16 mouse cellular contexts compared by ENCODE assay signal in the genomic region with DNA sequence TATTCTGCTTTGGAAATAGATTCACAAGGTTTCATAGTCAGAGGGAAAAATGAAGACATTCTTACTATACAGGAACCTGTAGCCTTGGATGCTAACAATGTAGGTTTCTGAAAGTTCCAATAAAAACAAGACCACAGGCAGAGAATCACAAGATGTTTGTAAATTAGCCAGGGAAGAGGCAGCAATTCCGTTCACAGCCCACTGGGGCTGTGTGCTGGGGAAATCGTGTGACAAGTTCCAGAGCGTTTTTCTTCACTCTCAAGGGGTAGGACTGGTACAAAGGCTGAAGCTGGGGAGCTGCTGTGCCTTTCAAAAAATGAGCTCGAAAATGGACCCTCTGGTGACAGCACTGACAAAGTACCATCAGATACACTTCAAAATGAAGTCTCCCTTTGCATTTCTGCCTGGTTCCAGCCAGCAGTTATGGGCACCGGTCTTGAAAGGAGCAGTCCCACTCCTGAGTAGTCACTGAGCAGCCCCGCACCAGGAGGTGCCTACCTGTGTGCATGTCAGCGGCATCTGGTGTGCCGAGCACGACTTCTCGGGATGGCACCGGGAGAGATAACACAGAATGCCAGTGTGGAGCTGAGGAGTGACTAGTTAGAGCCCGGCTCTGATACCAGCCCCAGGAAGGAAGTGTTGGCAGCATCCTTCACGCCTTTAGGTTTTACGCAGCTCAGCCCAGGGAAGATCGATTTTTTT.
DNase-seq lines count a peak whose midpoint lies in the region; ATAC-seq and TF ChIP-seq lines count a peak whose summit lies in the region.
"Had no signal": no experiment of that assay in that cellular context is flagged by ENCODE, and none has a peak within 500 bp of the region (broad histone marks: within the 10 kb centered on the region; RNA-seq: fewer than 3 reads in every experiment).

No protein-coding gene starts in this region.

- H3K4me2 ChIP-seq in forebrain, embryonic 13.5 days, result no peak overlapping the region
- peak overlapping the region; percentile 10; the same call in 1 of the 2 replicates for H3K4me2 ChIP-seq in midbrain, embryonic 15.5 days
- H3K4me2 ChIP-seq: liver, embryonic 15.5 days; stomach, embryonic 15.5 days had no signal

- no peak overlapping the region for H3K27ac ChIP-seq in heart, embryonic 10.5 days
- peak overlapping the region; percentile 83 for H3K27ac ChIP-seq in layer of hippocampus, adult 2 months
- 0 out of 2 replicates have a peak overlapping the region, but pooled peaks have one; percentile 44 for H3K27ac ChIP-seq in forebrain, embryonic 13.5 days
- H3K27ac ChIP-seq in midbrain, embryonic 15.5 days, result peak overlapping the region; percentile 48
- H3K27ac ChIP-seq: liver, embryonic 15.5 days; stomach, embryonic 15.5 days had no signal

- no peaks in the 10 kb centered on the region for H3K9me3 ChIP-seq in heart, embryonic 10.5 days
- no peaks in the 10 kb centered on the region for H3K9me3 ChIP-seq in forebrain, embryonic 13.5 days (replicated peaks)
- no peaks in the 10 kb centered on the region for H3K9me3 ChIP-seq in midbrain, embryonic 15.5 days
- H3K9me3 ChIP-seq: liver, embryonic 15.5 days; megakaryocyte, embryonic 14.5 days; stomach, embryonic 15.5 days had no signal

- no peak overlapping the region for H3K9ac ChIP-seq in forebrain, embryonic 13.5 days
- H3K9ac ChIP-seq in midbrain, embryonic 15.5 days, result no peak overlapping the region
- H3K9ac ChIP-seq: liver, embryonic 15.5 days; stomach, embryonic 15.5 days had no signal

- 39% methylated on average over 15 of the region's 15 CpGs for WGBS in heart, embryonic 10.5 days
- WGBS in forebrain, embryonic 13.5 days, result 68% methylated on average over 15 of the region's 15 CpGs
- WGBS in midbrain, embryonic 15.5 days, result 56% methylated on average over 15 of the region's 15 CpGs

- 0 out of 2 replicates have a peak overlapping the region, but pooled peaks have one; percentile 27 for H3K4me3 ChIP-seq in heart, embryonic 10.5 days
- peak overlapping the region; percentile 49 for H3K4me3 ChIP-seq in layer of hippocampus, adult 2 months
- no peak overlapping the region for H3K4me3 ChIP-seq in forebrain, embryonic 13.5 days
- H3K4me3 ChIP-seq in midbrain, embryonic 15.5 days, result no peak overlapping the region
- H3K4me3 ChIP-seq: erythroblast, embryonic 14.5 days; liver, embryonic 15.5 days; megakaryocyte, embryonic 14.5 days; stomach, embryonic 15.5 days had no signal

- peaks cover 11% of the 10 kb centered on the region; the same call in 1 of the 2 replicates for H3K4me1 ChIP-seq in heart, embryonic 10.5 days
- H3K4me1 ChIP-seq in forebrain, embryonic 13.5 days, result peaks cover 13% of the 10 kb centered on the region
- H3K4me1 ChIP-seq in midbrain, embryonic 15.5 days, result peaks cover 9% of the 10 kb centered on the region
- H3K4me1 ChIP-seq: liver, embryonic 15.5 days had no signal

- H3K27me3 ChIP-seq in heart, embryonic 10.5 days (ENCODE audit: insufficient read depth, poor library complexity, severe bottlenecking), result no peaks in the 10 kb centered on the region
- H3K27me3 ChIP-seq in forebrain, embryonic 13.5 days, result no peaks in the 10 kb centered on the region
- no peaks in the 10 kb centered on the region for H3K27me3 ChIP-seq in midbrain, embryonic 15.5 days (replicated peaks)
- H3K27me3 ChIP-seq: liver, embryonic 15.5 days had no signal

- no peaks in the 10 kb centered on the region for H3K36me3 ChIP-seq in heart, embryonic 10.5 days
- no peaks in the 10 kb centered on the region for H3K36me3 ChIP-seq in forebrain, embryonic 13.5 days (ENCODE audit: poor library complexity, severe bottlenecking)
- no peaks in the 10 kb centered on the region for H3K36me3 ChIP-seq in midbrain, embryonic 15.5 days (replicated peaks)
- H3K36me3 ChIP-seq: liver, embryonic 15.5 days; stomach, embryonic 15.5 days had no signal

- DNase-seq in heart, embryonic 10.5 days (ENCODE audit: low spot score), result no peak
- DNase-seq in heart, postnatal 14 days, result no peak
- no peak for DNase-seq in layer of hippocampus, adult 2 months (ENCODE audit: low spot score in 2 of 2)
- DNase-seq in layer of hippocampus, adult 9-11 months, result no peak
- no peak for DNase-seq in embryo, embryonic 10.5 days (ENCODE audit: low spot score)
- DNase-seq in left cerebral cortex, adult 9 months (ENCODE audit: low spot score in 2 of 2), result no peak
- DNase-seq: adrenal gland, postnatal 25 days; kidney, postnatal 14 days had no signal

- no peak for ATAC-seq in forebrain, embryonic 13.5 days
- ATAC-seq in midbrain, embryonic 15.5 days (replicated peaks), result peak; percentile 74
- ATAC-seq: CD4-positive, CD25-positive, alpha-beta regulatory T cell, adult 4 months; Patski had no signal

- TF ChIP-seq CTCF in layer of hippocampus, adult 2 months (conservative IDR thresholded peaks at IDR 0.05), result peak; percentile 48

- intact Hi-C loops in heart, postnatal 14 days (cut with DNase I), result no loop called here

Comparison
In these comparisons a context has a peak if more than half of its experiments do, and no peak if none do; other contexts are left out.
1. H3K4me3 ChIP-seq: peak in heart, embryonic 10.5 days (single experiment) and layer of hippocampus, adult 2 months (single experiment); none in forebrain, embryonic 13.5 days (single experiment) and midbrain, embryonic 15.5 days (single experiment).